Mouse (Mus musculus): ENCODE results near the gene Kiss1r. TPM values are rescaled to one million over a fixed set of nuclear protein-coding genes. Genes with fewer than 3 reads are reported as not detected.

Gene Kiss1r
- 0.34 TPM for polyA plus RNA-seq (2017; shearing (Covaris generic))

GRCm38 (mm10) chr10:79916808-79917531 is at the start of gene Kiss1r:
Kiss1r (plus strand) TSS chr10:79916971.

DNA sequence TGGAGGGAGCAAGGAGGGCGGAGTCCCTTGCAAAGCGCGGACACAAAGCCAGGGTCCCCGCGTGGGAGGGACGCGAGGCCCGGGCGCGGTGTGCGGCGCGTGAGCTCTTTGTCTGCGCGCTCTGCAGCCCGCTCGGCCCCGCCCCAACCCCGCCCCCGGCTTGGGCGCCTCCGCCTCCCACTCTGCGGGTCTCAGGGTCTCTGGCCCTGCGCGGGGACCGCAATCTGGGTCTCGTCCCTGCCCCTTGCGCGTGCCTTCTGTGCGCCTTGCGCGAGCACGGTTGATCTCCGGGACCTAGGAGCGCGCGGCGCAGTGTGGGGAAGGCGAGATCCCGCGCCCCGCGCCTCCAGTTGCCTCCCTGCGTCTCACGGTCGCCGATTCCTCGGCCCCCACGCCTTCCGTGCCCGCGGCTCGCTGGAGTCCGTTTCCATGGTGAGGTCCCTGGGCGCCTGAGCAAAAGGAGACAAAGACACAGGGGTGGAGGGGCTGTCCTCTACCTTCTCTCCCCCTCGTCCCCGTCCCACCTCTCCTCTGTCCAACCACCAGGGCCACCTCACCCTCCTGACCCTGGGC is 42.4 kb upstream of the Kiss1r start, which contains the start of the genes Prtn3 and Plppr3:
Prtn3 (plus strand) TSS at position 187 of the 573 bp plus-strand sequence.
Plppr3 (minus strand) TSS at position 345 of the 573 bp plus-strand sequence.

GRCm38 (mm10) chr10:79886054-79886453 is 30.7 kb upstream of the Kiss1r start, which contains the start of gene Elane:
Elane (plus strand) TSS chr10:79886247.

GRCm38 (mm10) chr10:79890670-79891069 is 26.1 kb upstream of the Kiss1r start, which contains the start of gene Cfd:
Cfd (plus strand) TSS chr10:79890853.

GRCm38 (mm10) chr10:79908167-79909091 is 8.3 kb upstream of the Kiss1r start, which contains the start of gene Med16:
Med16 (minus strand) TSS chr10:79908923.

GRCm38 (mm10) chr10:79910556-79910955 is 6.2 kb upstream of the Kiss1r start, which contains the start of gene Gm26602:
Gm26602 (plus strand) TSS chr10:79910856.

DNA sequence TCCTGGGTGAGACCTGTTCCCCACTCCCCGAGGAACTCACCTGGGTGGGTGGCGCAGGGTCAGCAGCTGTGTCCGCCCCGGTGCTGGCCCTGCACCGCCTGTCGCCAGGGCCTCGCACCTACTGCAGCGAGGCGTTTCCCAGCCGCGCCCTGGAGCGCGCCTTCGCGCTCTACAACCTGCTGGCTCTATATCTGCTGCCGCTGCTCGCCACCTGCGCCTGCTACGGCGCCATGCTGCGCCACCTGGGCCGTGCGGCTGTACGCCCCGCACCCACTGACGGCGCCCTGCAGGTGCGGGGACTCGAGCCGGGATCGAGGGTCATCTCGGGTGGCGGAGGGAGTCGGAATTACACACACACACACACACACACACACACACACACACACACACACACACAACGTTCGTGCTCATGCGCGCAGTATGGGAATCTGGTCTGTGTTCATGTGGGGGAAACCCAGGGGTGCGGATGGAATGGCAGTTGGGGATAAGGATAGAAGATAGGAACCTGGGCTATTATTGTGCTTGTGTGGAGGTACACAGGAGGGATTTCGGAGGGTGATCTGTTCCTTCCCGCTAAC is 4.3 kb downstream of the Kiss1r start, which contains the start of gene R3hdm4:
R3hdm4 (minus strand) TSS at position 251 of the 578 bp plus-strand sequence.

DNA sequence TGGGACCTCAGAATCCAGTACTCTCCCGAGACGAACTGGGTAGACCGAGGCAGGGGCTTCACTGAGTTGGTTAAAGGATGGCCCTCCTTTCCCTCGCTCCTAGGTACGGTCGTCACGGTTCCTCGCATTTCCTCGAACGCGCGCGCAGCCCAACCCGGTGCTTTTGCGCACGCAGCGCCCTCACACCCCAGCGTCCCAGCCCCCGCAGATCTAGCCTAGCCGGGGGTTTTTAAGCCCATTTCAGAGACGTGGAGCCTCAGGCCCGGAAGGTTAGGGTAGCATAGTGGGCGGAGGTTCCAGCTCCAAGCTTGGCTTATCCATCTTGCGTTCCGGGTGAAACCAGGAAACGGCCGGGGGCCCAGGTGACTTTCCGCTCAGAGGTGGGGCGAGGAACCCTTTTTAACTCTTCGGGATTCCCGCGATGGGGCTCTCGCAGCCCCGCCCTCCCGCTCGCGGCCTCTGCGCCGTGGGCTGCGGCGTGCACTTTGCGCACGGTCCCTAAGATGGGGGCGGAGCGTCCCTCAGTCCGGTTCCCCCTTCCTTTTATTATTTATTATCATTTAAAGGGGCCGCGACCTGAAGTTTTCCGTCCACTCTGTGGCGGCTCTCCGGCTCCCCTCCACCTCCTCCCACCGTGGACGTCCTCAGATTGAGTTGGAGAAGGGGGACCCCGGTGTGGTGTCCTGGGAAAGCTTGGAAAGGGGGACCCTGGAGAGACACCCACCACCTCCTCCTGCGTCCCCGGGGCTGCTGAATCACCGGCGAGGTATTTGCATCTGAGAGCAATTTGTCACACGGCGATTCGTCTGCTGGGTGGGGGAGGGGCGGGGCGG is 9.9 kb downstream of the Kiss1r start, which contains the start of gene Arid3a:
Arid3a (plus strand) TSS at position 553 of the 833 bp plus-strand sequence.

DNA sequence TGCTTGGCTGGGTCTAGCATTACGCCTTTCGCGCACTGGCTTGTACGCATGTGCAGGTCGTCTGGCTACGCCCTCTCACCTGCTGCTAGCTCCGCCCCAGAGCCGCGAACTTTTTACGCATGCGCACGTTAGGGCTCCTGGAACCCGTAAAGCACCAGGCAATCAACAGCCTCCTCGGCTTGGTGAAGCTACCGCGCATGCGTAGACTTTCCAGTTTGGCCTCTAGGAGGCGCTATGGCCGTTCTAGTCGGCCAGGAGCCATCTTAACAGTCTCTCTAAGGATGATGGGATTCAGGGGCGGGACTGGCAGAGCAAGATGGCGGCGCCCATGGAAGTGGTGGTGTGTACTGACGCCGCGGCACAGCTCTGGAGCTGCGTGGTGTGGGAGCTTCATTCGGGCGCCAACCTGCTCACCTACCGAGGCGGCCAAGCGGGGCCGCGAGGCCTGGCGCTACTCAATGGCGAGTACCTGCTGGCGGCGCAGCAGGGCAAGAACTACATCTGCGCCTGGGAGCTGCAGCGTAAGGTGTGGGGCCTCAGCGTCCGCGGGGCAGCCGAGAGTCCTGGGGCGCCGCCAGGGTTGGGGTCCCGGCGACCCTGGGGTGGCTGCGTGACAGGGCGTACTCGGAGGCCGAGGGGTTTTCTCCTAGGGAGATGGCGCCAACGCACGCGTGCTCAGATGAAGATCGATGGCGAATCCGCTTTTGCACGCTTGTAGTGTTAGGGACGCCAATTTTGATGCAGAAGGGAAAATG is 43.3 kb downstream of the Kiss1r start, which contains the start of gene Wdr18:
Wdr18 (plus strand) TSS at position 306 of the 755 bp plus-strand sequence.

GRCm38 (mm10) chr10:79970415-79971182 is 53.8 kb downstream of the Kiss1r start, which contains the start of gene Grin3b:
Grin3b (plus strand) TSS chr10:79970715.

Other genes starting within 250 kb of the Kiss1r start
- gene Tpgs1, start 247.6 kb upstream of the Kiss1r start, polyA plus RNA-seq (2017; shearing (Covaris generic)) = 24.9 TPM
- gene Cdc34, start 234.8 kb upstream of the Kiss1r start, polyA plus RNA-seq (2017; shearing (Covaris generic)) = 81.2 TPM
- 0.90 TPM for gene Gzmm, start 228.0 kb upstream of the Kiss1r start, polyA plus RNA-seq (2017; shearing (Covaris generic))
- gene Bsg, start 212.5 kb upstream of the Kiss1r start, polyA plus RNA-seq (2017; shearing (Covaris generic)) = 151 TPM
- not detected for gene Hcn2, start 200.3 kb upstream of the Kiss1r start, polyA plus RNA-seq (2017; shearing (Covaris generic))
- 45.2 TPM for gene Polrmt, start 170.4 kb upstream of the Kiss1r start, polyA plus RNA-seq (2017; shearing (Covaris generic))
- gene Fgf22, start 161.9 kb upstream of the Kiss1r start, polyA plus RNA-seq (2017; shearing (Covaris generic)) = 0.21 TPM
- 59.0 TPM for gene Rnf126, start 150.0 kb upstream of the Kiss1r start, polyA plus RNA-seq (2017; shearing (Covaris generic))
- 0.52 TPM for gene Fstl3, start 139.7 kb upstream of the Kiss1r start, polyA plus RNA-seq (2017; shearing (Covaris generic))
- not detected for gene Prss57, start 126.0 kb upstream of the Kiss1r start, polyA plus RNA-seq (2017; shearing (Covaris generic))
- 1.4 TPM for gene Palm, start 123.4 kb upstream of the Kiss1r start, polyA plus RNA-seq (2017; shearing (Covaris generic))
- not detected for gene Misp, start 96.0 kb upstream of the Kiss1r start, polyA plus RNA-seq (2017; shearing (Covaris generic))
- gene Ptbp1, start 62.5 kb upstream of the Kiss1r start, polyA plus RNA-seq (2017; shearing (Covaris generic)) = 654 TPM
- gene Prtn3, start 42.5 kb upstream of the Kiss1r start, polyA plus RNA-seq (2017; shearing (Covaris generic)) = not detected
- gene Plppr3, start 42.3 kb upstream of the Kiss1r start, polyA plus RNA-seq (2017; shearing (Covaris generic)) = 12.7 TPM
- gene Elane, start 30.7 kb upstream of the Kiss1r start, polyA plus RNA-seq (2017; shearing (Covaris generic)) = not detected
- gene Cfd, start 26.1 kb upstream of the Kiss1r start, polyA plus RNA-seq (2017; shearing (Covaris generic)) = not detected
- 36.7 TPM for gene Med16, start 8.0 kb upstream of the Kiss1r start, polyA plus RNA-seq (2017; shearing (Covaris generic))
- 16.0 TPM for gene Gm26602, start 6.1 kb upstream of the Kiss1r start, polyA plus RNA-seq (2017; shearing (Covaris generic))
- gene R3hdm4, start 4.2 kb downstream of the Kiss1r start, polyA plus RNA-seq (2017; shearing (Covaris generic)) = 135 TPM
- gene Arid3a, start 10.1 kb downstream of the Kiss1r start, polyA plus RNA-seq (2017; shearing (Covaris generic)) = 4.1 TPM
- gene Wdr18, start 43.2 kb downstream of the Kiss1r start, polyA plus RNA-seq (2017; shearing (Covaris generic)) = 75.5 TPM
- gene Grin3b, start 53.7 kb downstream of the Kiss1r start, polyA plus RNA-seq (2017; shearing (Covaris generic)) = not detected
- gene Tmem259, start 67.4 kb downstream of the Kiss1r start, polyA plus RNA-seq (2017; shearing (Covaris generic)) = 31.5 TPM
- gene Cnn2, start 71.6 kb downstream of the Kiss1r start, polyA plus RNA-seq (2017; shearing (Covaris generic)) = 595 TPM
- 64.3 TPM for gene Abca7, start 79.5 kb downstream of the Kiss1r start, polyA plus RNA-seq (2017; shearing (Covaris generic))
- 1,026 TPM for gene Arhgap45, start 99.7 kb downstream of the Kiss1r start, polyA plus RNA-seq (2017; shearing (Covaris generic))
- 108 TPM for gene Polr2e, start 122.8 kb downstream of the Kiss1r start, polyA plus RNA-seq (2017; shearing (Covaris generic))
- gene Gpx4, start 130.2 kb downstream of the Kiss1r start, polyA plus RNA-seq (2017; shearing (Covaris generic)) = 302 TPM
- 74.3 TPM for gene Sbno2, start 188.6 kb downstream of the Kiss1r start, polyA plus RNA-seq (2017; shearing (Covaris generic))
- gene Stk11, start 198.8 kb downstream of the Kiss1r start, polyA plus RNA-seq (2017; shearing (Covaris generic)) = 60.7 TPM
- gene Atp5d, start 221.7 kb downstream of the Kiss1r start, polyA plus RNA-seq (2017; shearing (Covaris generic)) = 311 TPM
- 7.2 TPM for gene Cbarp, start 223.9 kb downstream of the Kiss1r start, polyA plus RNA-seq (2017; shearing (Covaris generic))
- 2.8 TPM for gene Midn, start 231.3 kb downstream of the Kiss1r start, polyA plus RNA-seq (2017; shearing (Covaris generic))
- 325 TPM for gene Cirbp, start 249.0 kb downstream of the Kiss1r start, polyA plus RNA-seq (2017; shearing (Covaris generic))

Data from naive thymus-derived CD4-positive, alpha-beta T cell, adult 5 months (primary cell).